19 mouse cellular contexts compared by ENCODE assay signal in genomic region chr1:184724551-184725317, GRCm38 (mm10). TPM values are rescaled to one million over a fixed set of nuclear protein-coding genes. Genes with fewer than 3 reads are reported as not detected.
DNase-seq lines count a peak whose midpoint lies in the region; ATAC-seq and TF ChIP-seq lines count a peak whose summit lies in the region.
"Had no signal": no experiment of that assay in that cellular context is flagged by ENCODE, and none has a peak within 500 bp of the region (broad histone marks: within the 10 kb centered on the region; RNA-seq: fewer than 3 reads in every experiment).

No protein-coding gene starts in this region.

- intact Hi-C loops in gastrocnemius, adult 2 months (cut with DNase I), result no loop called here

- H3K9me3 ChIP-seq in midbrain, embryonic 11.5 days (ENCODE audit: control insufficient read depth, low read length), result no peaks in the 10 kb centered on the region
- H3K9me3 ChIP-seq in midbrain, postnatal 0 days (ENCODE audit: low read length), result no peaks in the 10 kb centered on the region
- H3K9me3 ChIP-seq in intestine, embryonic 16.5 days (ENCODE audit: control insufficient read depth, low read length), result no peaks in the 10 kb centered on the region
- no peaks in the 10 kb centered on the region for H3K9me3 ChIP-seq in neural tube, embryonic 11.5 days (ENCODE audit: control insufficient read depth, low read length)
- H3K9me3 ChIP-seq: heart, embryonic 15.5 days; liver, embryonic 15.5 days; megakaryocyte, embryonic 14.5 days had no signal

- no peak for TF ChIP-seq CTCF in gastrocnemius, adult 2 months (IDR thresholded peaks at IDR 0.05)
- no peak for TF ChIP-seq CTCF in midbrain, postnatal 0 days (IDR thresholded peaks at IDR 0.05)

- H3K4me1 ChIP-seq in midbrain, embryonic 11.5 days (ENCODE audit: control insufficient read depth, insufficient read depth, low read length), result peaks cover 6% of the 10 kb centered on the region
- 0 out of 2 replicates have a peak, but pooled peaks cover 4% of the 10 kb centered on the region for H3K4me1 ChIP-seq in midbrain, postnatal 0 days (ENCODE audit: insufficient read depth, low read length)
- peaks cover 22% of the 10 kb centered on the region for H3K4me1 ChIP-seq in intestine, embryonic 16.5 days (ENCODE audit: control insufficient read depth, insufficient read depth, low read length)
- peaks cover 4% of the 10 kb centered on the region; the same call in 1 of the 2 replicates for H3K4me1 ChIP-seq in neural tube, embryonic 11.5 days (ENCODE audit: control insufficient read depth, insufficient read depth, low read length)

- H3K4me3 ChIP-seq in gastrocnemius, adult 2 months, result no peak overlapping the region
- no peak overlapping the region for H3K4me3 ChIP-seq in midbrain, embryonic 11.5 days (ENCODE audit: low read depth, low read length)
- H3K4me3 ChIP-seq in midbrain, postnatal 0 days (ENCODE audit: low read depth, low read length), result no peak overlapping the region
- H3K4me3 ChIP-seq in intestine, embryonic 16.5 days (ENCODE audit: low read length), result 0 out of 2 replicates have a peak overlapping the region, but pooled peaks have one; percentile 0
- H3K4me3 ChIP-seq in neural tube, embryonic 11.5 days (ENCODE audit: low read depth, low read length), result no peak overlapping the region
- H3K4me3 ChIP-seq: erythroblast, embryonic 14.5 days; heart, embryonic 15.5 days; liver, embryonic 15.5 days; megakaryocyte, embryonic 14.5 days had no signal

- H3K27me3 ChIP-seq in midbrain, embryonic 11.5 days (ENCODE audit: control insufficient read depth, insufficient read depth, low read length), result peaks cover 98% of the 10 kb centered on the region
- peaks cover 98% of the 10 kb centered on the region for H3K27me3 ChIP-seq in midbrain, postnatal 0 days (ENCODE audit: insufficient read depth, low read length)
- H3K27me3 ChIP-seq in intestine, embryonic 16.5 days (replicated peaks; ENCODE audit: control insufficient read depth, insufficient read depth, low read length), result peaks cover 34% of the 10 kb centered on the region
- H3K27me3 ChIP-seq in neural tube, embryonic 11.5 days (ENCODE audit: control insufficient read depth, insufficient read depth, low read length), result peaks cover 100% of the 10 kb centered on the region

- DNase-seq in gastrocnemius, adult 2 months, result no peak
- DNase-seq in gastrocnemius, postnatal 4 days (ENCODE audit: low spot score in 2 of 2), result no peak
- peak; percentile 95 for DNase-seq in midbrain, embryonic 11.5 days (ENCODE audit: low spot score, missing footprints)
- DNase-seq in midbrain, postnatal 0 days (ENCODE audit: low spot score), result no peak
- peak; percentile 14 for DNase-seq in neural tube, embryonic 11.5 days (ENCODE audit: low spot score)
- DNase-seq in c-Kit-positive CD71-positive TER-119-positive erythroid progenitor cells, embryonic 14.5 days (ENCODE audit: low spot score), result no peak
- no peak for DNase-seq in thymus, postnatal 14 days
- DNase-seq: adrenal gland, adult 8-10 months; cerebellum, adult 11 months; cerebellum, postnatal 36 days; kidney, adult 2 months; kidney, postnatal 14 days; lung, postnatal 14 days had no signal

- H3K27ac ChIP-seq in gastrocnemius, adult 2 months, result peak overlapping the region; percentile 35; the same call in 1 of the 2 replicates
- no peak overlapping the region for H3K27ac ChIP-seq in midbrain, embryonic 11.5 days (ENCODE audit: low read depth, low read length)
- no peak overlapping the region for H3K27ac ChIP-seq in midbrain, postnatal 0 days (ENCODE audit: low read depth, low read length)
- H3K27ac ChIP-seq in intestine, embryonic 16.5 days (ENCODE audit: low read length), result peak overlapping the region; percentile 23
- no peak overlapping the region for H3K27ac ChIP-seq in neural tube, embryonic 11.5 days (ENCODE audit: low read depth, low read length)
- H3K27ac ChIP-seq: heart, embryonic 15.5 days; liver, embryonic 15.5 days had no signal

- ATAC-seq in midbrain, embryonic 11.5 days (ENCODE audit: low FRiP score), result no peak
- no peak for ATAC-seq in midbrain, postnatal 0 days (ENCODE audit: low FRiP score)
- no peak for ATAC-seq in intestine, embryonic 16.5 days
- ATAC-seq in neural tube, embryonic 11.5 days (ENCODE audit: insufficient read depth, low FRiP score, low TSS enrichment), result no peak
- ATAC-seq: forebrain, embryonic 16.5 days had no signal

- no peaks in the 10 kb centered on the region for H3K36me3 ChIP-seq in midbrain, embryonic 11.5 days (ENCODE audit: control insufficient read depth, insufficient read depth, low read length)
- no peaks in the 10 kb centered on the region for H3K36me3 ChIP-seq in midbrain, postnatal 0 days (ENCODE audit: insufficient read depth, low read length)
- no peaks in the 10 kb centered on the region for H3K36me3 ChIP-seq in intestine, embryonic 16.5 days (ENCODE audit: control insufficient read depth, insufficient read depth, low read length)
- H3K36me3 ChIP-seq in neural tube, embryonic 11.5 days (ENCODE audit: control insufficient read depth, insufficient read depth, low read length), result no peaks in the 10 kb centered on the region
- H3K36me3 ChIP-seq: heart, embryonic 15.5 days; liver, embryonic 15.5 days had no signal

- no peak overlapping the region for H3K9ac ChIP-seq in midbrain, embryonic 11.5 days (ENCODE audit: low read length)
- H3K9ac ChIP-seq in midbrain, postnatal 0 days (replicated peaks; ENCODE audit: low read length, poor library complexity, severe bottlenecking), result no peak overlapping the region
- peak overlapping the region; percentile 44 for H3K9ac ChIP-seq in intestine, embryonic 16.5 days (ENCODE audit: low read depth, low read length)
- H3K9ac ChIP-seq in neural tube, embryonic 11.5 days (ENCODE audit: low read length), result no peak overlapping the region
- H3K9ac ChIP-seq: heart, embryonic 15.5 days; liver, embryonic 15.5 days had no signal

- H3K4me2 ChIP-seq in midbrain, embryonic 11.5 days, result no peak overlapping the region
- H3K4me2 ChIP-seq in midbrain, postnatal 0 days (ENCODE audit: low read depth, low read length, poor library complexity, severe bottlenecking), result no peak overlapping the region
- H3K4me2 ChIP-seq in intestine, embryonic 16.5 days (ENCODE audit: low read depth, low read length), result peak overlapping the region; percentile 26
- H3K4me2 ChIP-seq in neural tube, embryonic 11.5 days (ENCODE audit: low read depth), result no peak overlapping the region
- H3K4me2 ChIP-seq: heart, embryonic 15.5 days; liver, embryonic 15.5 days had no signal

- WGBS in midbrain, embryonic 11.5 days, result 2% methylated on average over 23 of the region's 23 CpGs
- WGBS in midbrain, postnatal 0 days, result 7% methylated on average over 23 of the region's 23 CpGs
- 9% methylated on average over 23 of the region's 23 CpGs for WGBS in intestine, embryonic 16.5 days
- 1% methylated on average over 23 of the region's 23 CpGs for WGBS in neural tube, embryonic 11.5 days

RNA-seq across cellular contexts. Expression of gene Hlx, which starts 7.7 kb away (rescaled TPM):
- 10 to 100 TPM in 1 of 2 experiments, 1 to 10 TPM in 1; 6.9 to 10.9 TPM for total RNA-seq in gastrocnemius, adult 2 months (2021)
- 10 to 100 TPM; 22.5 to 27.7 TPM for total RNA-seq in gastrocnemius, postnatal 4 days (2021)
- polyA plus RNA-seq in midbrain, embryonic 11.5 days (2014; fragmentation: Nextera tagmentation; extraction: Ambion mirVana), result 2.2 and 2.7 TPM in 2 replicates
- 0.71 and 1.5 TPM in 2 replicates for total RNA-seq in midbrain, postnatal 0 days (2014; rRNA removed)
- 1.5 and 1.9 TPM in 2 replicates for polyA plus RNA-seq in midbrain, postnatal 0 days (2015; fragmentation: Nextera tagmentation; extraction: Ambion mirVana)
- 30.0 and 33.8 TPM in 2 replicates for polyA plus RNA-seq in intestine, embryonic 16.5 days (2015; fragmentation: Nextera tagmentation; extraction: Ambion mirVana)
- 9.3 and 12.4 TPM in 2 replicates for polyA plus RNA-seq in neural tube, embryonic 11.5 days (2014; fragmentation: Nextera tagmentation; extraction: Ambion mirVana)

Comparison
In these comparisons a context has a peak if more than half of its experiments do, and no peak if none do; other contexts are left out.
1. DNase-seq: peak in midbrain, embryonic 11.5 days (single experiment) and neural tube, embryonic 11.5 days (single experiment); none in gastrocnemius, adult 2 months (single experiment), gastrocnemius, postnatal 4 days (0 of 2), midbrain, postnatal 0 days (single experiment), c-Kit-positive CD71-positive TER-119-positive erythroid progenitor cells, embryonic 14.5 days (single experiment) and thymus, postnatal 14 days (single experiment).
2. H3K27ac ChIP-seq: peak in gastrocnemius, adult 2 months (single experiment) and intestine, embryonic 16.5 days (single experiment); none in midbrain, embryonic 11.5 days (single experiment), midbrain, postnatal 0 days (single experiment) and neural tube, embryonic 11.5 days (single experiment).